Mouse (Mus musculus): ENCODE results near the gene Sorbs1. TPM values are rescaled to one million over a fixed set of nuclear protein-coding genes. Genes with fewer than 3 reads are reported as not detected.

Gene Sorbs1
- total and polyA plus RNA-seq, 3 experiments, result 2.1 to 6.2 (median 3.6) TPM

DNA sequence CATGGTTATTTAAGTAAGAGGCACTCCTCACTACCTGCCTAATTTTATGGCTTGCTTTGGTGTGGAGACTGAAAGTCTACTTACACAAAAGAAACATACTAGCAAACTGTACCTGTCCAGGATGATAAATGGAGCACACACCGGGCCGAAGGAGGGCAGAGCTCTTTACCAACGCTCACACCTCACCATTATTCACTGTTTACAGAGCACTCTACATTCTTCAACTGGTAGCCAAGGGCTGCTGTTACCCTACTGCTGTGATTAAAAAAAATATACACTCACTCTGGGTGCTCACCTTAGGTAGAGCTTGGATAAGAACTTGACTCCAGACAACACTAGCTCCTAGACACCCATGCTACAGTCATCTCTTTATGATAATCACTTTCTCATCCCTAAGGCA is 245.1 kb downstream of the Sorbs1 start:
- H3K9ac ChIP-seq (ENCODE audit: insufficient read depth, low read depth), result no peak overlapping the region
- H3K9me3 ChIP-seq (replicated peaks; ENCODE audit: low read length), result no peaks in the 10 kb centered on the region
- H3K36me3 ChIP-seq (replicated peaks in 1 of 2; ENCODE audit: control insufficient read depth in 1 of 2, insufficient read depth in 1 of 2, low read length in 1 of 2), result peaks cover 0 to 5% of the 10 kb centered on the region in 2 experiments
- H3K79me2 ChIP-seq (replicated peaks; ENCODE audit: control insufficient read depth, extremely low read depth, insufficient read depth, poor library complexity, severe bottlenecking), result no peaks in the 10 kb centered on the region
- in situ Hi-C loops (cut with MboI; ENCODE audit: low pct_ligation_motif_present, low pct_unique_long_range_greater_than_20kb, low sequenced_read_pairs) (no loop called here), dilution Hi-C loops (cut with MboI; ENCODE audit: extremely low pct_ligation_motif_present, extremely low pct_unique_long_range_greater_than_20kb, low sequenced_read_pairs) (no loop called here)
- peaks cover 2% of the 10 kb centered on the region for H3K27me3 ChIP-seq (replicated peaks)
- DNase-seq (ENCODE audit: extremely low read depth), result no peak
- no peak overlapping the region for H3K27ac ChIP-seq (ENCODE audit: insufficient read depth, low read depth)
- peaks cover 2 to 18% of the 10 kb centered on the region in 2 experiments; a peak in 2 of 4 replicates for H3K4me1 ChIP-seq (ENCODE audit: control insufficient read depth in 1 of 2, insufficient read depth in 2 of 2)
- TF ChIP-seq UBTF (IDR thresholded peaks at IDR 0.05; ENCODE audit: low read depth, low read length) (no peak), POLR2A (IDR thresholded peaks at IDR 0.05; ENCODE audit: low read depth, low read length) (no peak), RAD21 (IDR thresholded peaks at IDR 0.05; ENCODE audit: low read depth, low read length) (no peak), MAX (IDR thresholded peaks at IDR 0.05; ENCODE audit: low read length) (no peak), PAX5 (IDR thresholded peaks at IDR 0.05; ENCODE audit: low read length) (no peak), BHLHE40 (IDR thresholded peaks at IDR 0.05; ENCODE audit: low read depth, low read length) (no peak), TBP (conservative IDR thresholded peaks at IDR 0.05; ENCODE audit: low read depth, low read length) (no peak), USF2 (conservative IDR thresholded peaks at IDR 0.05; ENCODE audit: low read depth, low read length) (no peak), GABPA (IDR thresholded peaks at IDR 0.05; ENCODE audit: insufficient replicate concordance, low read depth, low read length) (no peak), NELFE (IDR thresholded peaks at IDR 0.05; ENCODE audit: low read depth, low read length) (no peak), POLR2AphosphoS2 (IDR thresholded peaks at IDR 0.05; ENCODE audit: low read depth, low read length) (no peak), RCOR1 (conservative IDR thresholded peaks at IDR 0.05; ENCODE audit: low read depth, low read length) (no peak), CTCF (conservative IDR thresholded peaks at IDR 0.05 in 1 of 2, IDR thresholded peaks at IDR 0.05 in 1 of 2; ENCODE audit: low read depth in 2 of 2, low read length in 2 of 2) (no peak), MAZ (IDR thresholded peaks at IDR 0.05; ENCODE audit: low read depth, low read length) (no peak), E2F4 (IDR thresholded peaks at IDR 0.05; ENCODE audit: insufficient replicate concordance, low read depth, low read length) (no peak), MYC (IDR thresholded peaks at IDR 0.05; ENCODE audit: low read depth, low read length) (no peak), USF1 (IDR thresholded peaks at IDR 0.05; ENCODE audit: low read depth, low read length) (no peak), SMC3 (IDR thresholded peaks at IDR 0.05; ENCODE audit: low read depth, low read length) (no peak), JUN (IDR thresholded peaks at IDR 0.05; ENCODE audit: insufficient read depth, low read depth, low read length) (no peak), KAT2A (IDR thresholded peaks at IDR 0.05; ENCODE audit: insufficient replicate concordance, low read length) (no peak)
- no peak overlapping the region for H3K4me3 ChIP-seq (replicated peaks in 1 of 3; ENCODE audit: low read depth in 2 of 3, low read length in 2 of 3, poor library complexity in 1 of 3)
- H3K4me2 ChIP-seq (ENCODE audit: insufficient read depth, low read depth, poor library complexity, severe bottlenecking), result no peak overlapping the region

DNA sequence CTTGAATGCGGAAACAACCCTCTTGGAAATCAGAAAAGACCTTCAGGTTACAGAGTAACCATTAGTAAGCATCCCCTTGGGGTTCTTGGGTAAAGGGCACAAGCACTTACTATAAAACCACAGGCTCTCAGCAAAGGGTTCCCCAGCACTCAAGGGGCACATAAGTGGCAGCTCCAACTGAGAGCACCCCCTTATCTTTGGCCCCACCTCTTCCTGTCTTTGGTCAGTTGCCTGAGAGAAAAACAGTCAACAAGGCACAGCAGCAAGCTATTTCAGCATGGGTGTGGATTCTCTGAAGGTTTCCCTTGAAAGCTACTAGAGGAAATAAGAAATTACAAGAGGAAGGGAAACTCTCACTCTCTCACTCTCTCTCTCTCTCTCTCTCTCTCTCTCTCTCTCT is 246.2 kb downstream of the Sorbs1 start:
- H3K9ac ChIP-seq (ENCODE audit: insufficient read depth, low read depth), result no peak overlapping the region
- no peak for DNase-seq (ENCODE audit: extremely low read depth)
- no peak for TF ChIP-seq RAD21 (IDR thresholded peaks at IDR 0.05; ENCODE audit: low read depth, low read length)
- TF ChIP-seq ZNF384 (IDR thresholded peaks at IDR 0.05; ENCODE audit: low read depth, low read length), result no peak
- no peak for TF ChIP-seq ETS1 (conservative IDR thresholded peaks at IDR 0.05; ENCODE audit: low read depth, low read length)
- TF ChIP-seq HCFC1 (IDR thresholded peaks at IDR 0.05; ENCODE audit: low read depth, low read length), result no peak
- no peak for TF ChIP-seq MAZ (IDR thresholded peaks at IDR 0.05; ENCODE audit: low read depth, low read length)
- TF ChIP-seq JUN (IDR thresholded peaks at IDR 0.05; ENCODE audit: insufficient read depth, low read depth, low read length), result no peak
- no peak for TF ChIP-seq UBTF (IDR thresholded peaks at IDR 0.05; ENCODE audit: low read depth, low read length)
- TF ChIP-seq JUND (conservative IDR thresholded peaks at IDR 0.05; ENCODE audit: low read depth, low read length), result no peak
- no peak for TF ChIP-seq E2F4 (IDR thresholded peaks at IDR 0.05; ENCODE audit: insufficient replicate concordance, low read depth, low read length)
- peaks cover 2% of the 10 kb centered on the region for H3K27me3 ChIP-seq (replicated peaks)
- no peak overlapping the region for H3K4me3 ChIP-seq (replicated peaks in 1 of 3; ENCODE audit: low read depth in 2 of 3, low read length in 2 of 3, poor library complexity in 1 of 3)
- in situ Hi-C loops (cut with MboI; ENCODE audit: low pct_ligation_motif_present, low pct_unique_long_range_greater_than_20kb, low sequenced_read_pairs) (no loop called here), dilution Hi-C loops (cut with MboI; ENCODE audit: extremely low pct_ligation_motif_present, extremely low pct_unique_long_range_greater_than_20kb, low sequenced_read_pairs) (no loop called here)
- peaks cover 0 to 5% of the 10 kb centered on the region in 2 experiments for H3K36me3 ChIP-seq (replicated peaks in 1 of 2; ENCODE audit: control insufficient read depth in 1 of 2, insufficient read depth in 1 of 2, low read length in 1 of 2)
- no peaks in the 10 kb centered on the region for H3K79me2 ChIP-seq (replicated peaks; ENCODE audit: control insufficient read depth, extremely low read depth, insufficient read depth, poor library complexity, severe bottlenecking)
- no peaks in the 10 kb centered on the region for H3K9me3 ChIP-seq (replicated peaks; ENCODE audit: low read length)
- H3K4me2 ChIP-seq (ENCODE audit: insufficient read depth, low read depth, poor library complexity, severe bottlenecking), result no peak overlapping the region
- peaks cover 2 to 18% of the 10 kb centered on the region in 2 experiments; a peak in 2 of 4 replicates for H3K4me1 ChIP-seq (ENCODE audit: control insufficient read depth in 1 of 2, insufficient read depth in 2 of 2)
- no peak overlapping the region for H3K27ac ChIP-seq (ENCODE audit: insufficient read depth, low read depth)

All from CH12.LX (cell line).